Mouse (Mus musculus) lung, postnatal 36 days (tissue): ENCODE results near the gene Kif18a.

ENCODE experiments used
- DNase-seq: peaks from one replicate; pipeline ENCODE4 v3.0.0; 2022; ENCODE audit warnings: mixed read lengths

Gene Kif18a

GRCm38 (mm10) chr2:109384019-109384418 lies 103.5 kb downstream of the Kif18a start:
- no peak for DNase-seq

DNA sequence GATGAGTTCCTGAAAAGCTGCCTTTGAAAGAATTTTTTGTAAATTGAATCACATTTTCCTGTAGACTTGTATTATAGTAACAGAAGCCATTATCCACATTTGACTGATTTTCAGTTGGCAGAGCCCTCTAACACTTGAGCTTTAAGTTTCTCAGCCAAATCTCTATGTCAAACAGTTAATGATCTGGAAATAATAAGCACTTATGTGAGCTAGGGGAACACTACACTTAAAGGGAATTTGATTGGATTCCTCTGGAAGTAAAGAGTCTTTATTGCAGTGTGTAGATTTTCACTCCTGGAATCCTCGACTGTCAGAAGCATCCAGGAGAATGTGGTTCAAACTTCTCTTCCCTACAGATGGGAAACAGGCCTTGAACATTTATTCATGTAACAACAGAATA lies 105.7 kb downstream of the Kif18a start:
- DNase-seq = no peak

- DNase-seq = no peak
Measured at GRCm38 (mm10) chr2:109388733-109389132, 108.2 kb downstream of the Kif18a start.

DNA sequence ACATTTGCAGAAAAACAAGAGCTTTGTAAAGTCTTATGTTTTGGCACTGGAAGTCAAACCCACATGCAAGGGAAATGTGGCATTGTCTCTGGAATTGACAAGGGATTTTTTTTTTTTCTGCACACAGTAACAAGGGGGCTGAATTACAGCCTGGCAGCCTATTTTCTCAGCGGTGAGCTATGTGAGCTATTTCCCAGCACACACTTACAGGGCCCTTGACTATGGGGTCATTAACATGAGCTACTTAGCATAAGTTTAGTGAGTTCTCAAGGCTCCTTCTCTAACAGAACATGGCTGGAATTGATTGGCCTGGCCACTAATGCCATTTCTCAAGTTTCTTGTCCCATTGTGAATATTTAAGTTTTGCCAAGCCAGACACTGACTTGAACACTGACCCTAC lies 109.4 kb downstream of the Kif18a start:
- DNase-seq = peak; percentile 31
